15 mouse cellular contexts compared by ENCODE assay signal in the genomic region with DNA sequence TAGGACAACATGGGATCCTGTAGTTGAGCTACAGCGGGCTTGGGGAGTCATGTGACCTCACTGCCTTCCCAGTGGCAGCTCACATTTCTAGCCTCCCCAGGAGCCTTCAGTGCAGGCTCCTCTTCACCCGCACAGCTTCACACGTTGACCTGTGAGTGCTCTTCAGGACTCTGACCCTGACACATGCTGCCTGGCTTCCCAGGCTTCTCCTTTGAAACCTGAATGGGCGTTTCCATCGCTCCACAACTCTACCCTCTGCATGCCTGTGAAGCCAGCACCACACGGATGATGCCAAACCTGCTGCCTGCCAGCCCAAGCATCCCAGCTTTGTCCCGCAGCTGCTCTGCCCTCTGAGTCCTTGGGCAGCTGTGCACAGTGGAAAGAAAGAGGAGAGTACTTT.
"Had no signal": no experiment of that assay in that cellular context is flagged by ENCODE, and none has a peak within 500 bp of the region (broad histone marks: within the 10 kb centered on the region; RNA-seq: fewer than 3 reads in every experiment).

No protein-coding gene starts in this region.

- H3K27ac ChIP-seq: limb, embryonic 12.5 days; liver, embryonic 13.5 days; midbrain, embryonic 10.5 days; neural tube, embryonic 15.5 days had no signal

- H3K36me3 ChIP-seq: liver, embryonic 13.5 days; midbrain, embryonic 10.5 days; neural tube, embryonic 15.5 days had no signal

- H3K9ac ChIP-seq: limb, embryonic 12.5 days; liver, embryonic 13.5 days; lung, embryonic 14.5 days; neural tube, embryonic 15.5 days had no signal

- H3K4me1 ChIP-seq: limb, embryonic 12.5 days; midbrain, embryonic 10.5 days; neural tube, embryonic 15.5 days had no signal

- H3K27me3 ChIP-seq: limb, embryonic 12.5 days; liver, embryonic 13.5 days; neural tube, embryonic 15.5 days had no signal

- H3K4me2 ChIP-seq: limb, embryonic 12.5 days; liver, embryonic 13.5 days; lung, embryonic 14.5 days; neural tube, embryonic 15.5 days had no signal

- DNase-seq: kidney, adult 8-10 months; layer of hippocampus, adult 9-11 months; layer of hippocampus, postnatal 36 days; liver, embryonic 13.5 days; lung, embryonic 14.5 days; lung, postnatal 10 days; lung, postnatal 4 days; midbrain, embryonic 14.5 days; right cerebral cortex, adult 18-20 months; right cerebral cortex, postnatal 25 days; thymus, postnatal 36 days had no signal

- H3K4me3 ChIP-seq: limb, embryonic 12.5 days; liver, embryonic 13.5 days; midbrain, embryonic 10.5 days; myocyte; neural tube, embryonic 15.5 days had no signal

- H3K9me3 ChIP-seq: limb, embryonic 12.5 days; liver, embryonic 13.5 days; midbrain, embryonic 10.5 days; neural tube, embryonic 15.5 days had no signal
